Mouse (Mus musculus): ENCODE data around the gene Tdp1.

DNA sequence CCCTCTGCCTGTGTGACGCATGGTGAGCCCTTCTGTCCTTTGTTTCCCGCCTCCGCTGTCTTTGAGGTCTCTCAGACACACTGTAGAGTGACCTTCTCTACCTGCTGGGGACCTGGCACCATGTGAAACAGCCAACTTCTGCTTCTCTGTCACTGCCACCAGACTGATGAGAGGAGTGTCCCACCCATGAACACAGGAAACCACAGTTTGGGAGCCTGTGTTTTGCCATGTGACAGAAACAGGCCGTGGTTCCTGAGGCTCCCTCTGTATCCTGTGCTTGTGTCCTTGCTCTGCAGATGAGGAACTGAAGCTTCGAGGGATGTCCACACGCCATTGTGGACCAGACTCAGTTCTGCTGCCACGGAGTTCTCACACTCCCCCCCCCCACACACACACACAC lies 72.1 kb downstream of the Tdp1 start:
- TF ChIP-seq CTCF (IDR thresholded peaks at IDR 0.05; ENCODE audit: extremely low read depth, insufficient read depth, low read length) (no peak), POLR2A (IDR thresholded peaks at IDR 0.05; ENCODE audit: extremely low read depth, insufficient read depth, low read length) (no peak)

All from cortical plate, adult 2 months (tissue).